Mouse (Mus musculus): ENCODE data around the gene Rnf130.

Rnf130 gene

DNA sequence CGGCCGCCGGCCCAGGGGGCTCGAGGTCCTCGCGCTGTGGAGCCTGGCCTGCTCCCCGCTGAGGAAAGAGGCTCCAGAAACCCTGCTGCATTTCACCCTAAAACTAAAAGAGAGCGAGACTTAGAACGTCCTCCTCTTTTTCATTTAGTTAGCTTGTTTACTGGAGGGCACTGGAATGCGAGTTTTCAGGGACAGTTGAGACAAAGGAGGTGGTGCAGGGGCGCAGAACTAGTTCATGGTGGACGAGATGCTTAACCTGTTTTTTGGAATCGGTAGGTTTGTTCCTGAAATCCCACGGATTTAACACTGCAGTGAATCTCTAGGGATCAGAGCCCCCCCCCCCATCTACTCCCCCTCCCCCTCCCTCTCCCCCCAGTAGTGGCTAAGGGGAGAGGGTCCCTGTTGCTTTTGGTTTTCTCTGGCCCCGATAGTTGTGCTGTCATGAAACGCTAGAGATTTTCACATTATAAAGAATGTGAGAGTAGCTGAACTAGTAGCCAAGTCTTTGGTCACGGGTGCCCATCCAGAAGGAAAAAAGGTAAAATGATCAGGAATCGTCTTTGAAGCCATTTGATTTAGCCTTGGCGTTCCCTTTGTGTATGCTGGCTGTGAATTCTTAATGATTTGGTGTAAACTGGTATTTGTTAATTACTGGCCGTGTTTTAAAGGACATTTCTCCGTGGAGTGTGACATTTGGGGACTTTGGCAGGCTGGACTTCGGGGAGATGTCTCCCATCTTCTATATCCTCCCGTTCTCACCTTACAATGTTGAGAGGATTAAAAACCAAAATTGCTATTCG lies 775 bp downstream of the Rnf130 start:
- DNase-seq (ENCODE audit: low spot score) = no peak

DNA sequence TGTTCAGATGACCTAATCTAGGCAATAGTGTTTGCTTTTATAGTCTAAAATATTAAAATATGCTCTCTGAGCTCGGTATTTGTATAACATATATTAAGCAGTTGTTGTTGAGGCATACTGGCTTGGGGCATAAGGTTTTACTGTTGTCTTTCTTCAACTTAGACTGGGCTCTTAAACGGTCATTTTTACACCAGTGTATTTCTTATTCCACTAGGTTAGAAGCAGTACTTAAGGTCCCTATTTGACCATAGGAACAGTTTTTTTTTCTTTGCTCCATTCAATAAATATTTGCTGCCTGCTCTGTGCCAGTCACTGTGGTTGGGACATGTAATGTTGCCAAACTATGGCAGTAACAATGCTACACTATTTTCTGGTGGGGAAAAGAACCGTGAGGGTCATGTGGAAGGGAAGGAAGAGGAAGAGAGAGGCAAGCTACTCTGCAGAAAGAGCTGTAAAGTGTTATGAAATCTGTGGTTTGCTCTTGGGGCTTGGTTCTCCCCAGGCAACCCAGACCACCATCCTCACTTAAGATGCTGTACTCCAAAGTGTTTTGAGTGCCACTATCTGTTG lies 1.5 kb downstream of the Rnf130 start:
- no peak for DNase-seq (ENCODE audit: low spot score)

DNA sequence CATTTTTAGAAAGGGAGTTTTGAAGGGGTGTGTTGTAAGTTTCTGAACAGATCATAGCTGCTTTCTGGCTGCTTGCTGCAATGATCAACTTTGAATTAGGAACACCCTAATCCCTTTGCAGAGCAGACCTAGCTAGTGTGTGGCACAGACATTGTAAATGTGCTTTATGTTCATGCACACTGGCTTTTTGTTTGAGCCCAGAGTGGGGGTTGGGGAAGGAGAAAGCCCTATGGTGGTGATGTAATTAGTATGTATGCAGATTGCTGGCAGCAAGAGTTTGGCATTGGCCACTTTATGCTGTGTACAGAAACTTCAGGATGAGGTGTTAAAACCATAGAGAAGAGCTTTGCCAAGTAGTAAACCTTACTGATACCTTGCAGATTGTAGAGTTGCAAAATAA lies 3.3 kb downstream of the Rnf130 start:
- no peak for DNase-seq (ENCODE audit: low spot score)

DNA sequence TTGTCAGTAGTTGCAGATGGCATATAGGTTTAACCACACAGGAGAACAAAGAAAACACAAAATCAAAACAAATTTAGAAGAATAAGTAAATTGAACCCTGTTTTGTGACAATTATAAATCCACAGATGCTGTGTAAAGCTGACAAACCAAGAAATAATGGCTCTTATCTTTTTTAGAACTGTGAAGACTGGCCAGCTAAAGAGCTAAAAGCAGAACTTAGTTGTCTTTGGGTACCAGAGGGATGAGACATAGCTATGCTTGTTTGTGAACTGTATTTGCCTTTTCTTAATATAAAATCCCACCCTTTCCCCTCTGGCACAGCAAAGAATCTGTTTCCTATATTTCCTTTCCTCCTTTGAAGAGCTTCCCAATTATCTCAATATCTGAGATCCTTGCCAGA lies 9.0 kb downstream of the Rnf130 start:
- no peak for DNase-seq (ENCODE audit: low spot score)

DNA sequence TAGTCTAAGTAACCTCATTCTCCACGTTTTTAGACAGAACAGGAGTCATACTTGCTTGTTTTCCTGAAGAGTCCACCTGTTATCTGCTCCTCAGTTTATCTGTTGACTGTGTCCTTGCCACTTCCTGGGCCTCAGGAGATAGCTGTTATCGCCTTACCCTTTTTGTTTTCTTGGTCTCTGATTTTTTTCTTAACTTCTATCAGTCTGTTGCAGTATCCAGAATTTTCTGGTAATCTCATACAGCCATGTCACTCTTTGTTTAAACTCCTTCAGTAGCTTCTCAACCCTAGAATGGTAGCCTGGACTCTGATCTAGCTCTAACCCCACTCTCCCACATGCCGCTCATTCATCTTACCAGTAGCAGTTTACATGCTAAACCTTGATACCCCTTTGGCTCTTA lies 10.6 kb downstream of the Rnf130 start:
- no peak for DNase-seq (ENCODE audit: low spot score)

DNA sequence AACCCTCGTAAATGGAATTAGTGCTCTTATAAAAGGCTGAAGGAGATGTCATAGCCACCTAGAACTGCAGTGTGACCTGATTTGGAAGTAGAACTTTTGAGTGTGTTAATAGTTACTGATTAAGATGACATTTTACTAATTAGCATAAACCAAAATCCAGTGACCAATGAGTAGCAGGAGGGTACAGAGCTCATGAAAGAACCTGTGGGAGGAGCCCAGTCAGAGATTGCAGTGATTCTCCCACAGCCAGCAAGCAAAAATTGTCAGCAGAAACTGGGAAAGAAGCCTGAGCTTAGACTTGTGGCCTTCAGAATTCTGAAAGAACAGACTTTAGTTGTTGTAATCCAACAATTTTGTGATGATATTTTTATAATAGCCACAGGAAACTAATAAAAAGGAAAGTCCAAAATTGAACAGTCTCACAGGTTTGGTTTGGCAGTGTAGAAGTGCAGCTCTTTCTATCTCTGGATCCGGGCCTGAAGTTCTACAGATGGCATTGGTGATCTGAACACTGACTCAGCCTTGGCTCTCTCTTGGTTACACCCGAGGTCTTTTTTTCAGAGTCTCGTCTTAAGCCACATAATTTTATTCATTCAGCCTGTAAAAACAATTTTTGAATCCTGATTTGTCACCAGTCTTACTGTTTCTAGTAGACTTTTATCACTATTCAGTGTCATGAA lies 11.8 kb downstream of the Rnf130 start:
- no peak for DNase-seq (ENCODE audit: low spot score)

DNA sequence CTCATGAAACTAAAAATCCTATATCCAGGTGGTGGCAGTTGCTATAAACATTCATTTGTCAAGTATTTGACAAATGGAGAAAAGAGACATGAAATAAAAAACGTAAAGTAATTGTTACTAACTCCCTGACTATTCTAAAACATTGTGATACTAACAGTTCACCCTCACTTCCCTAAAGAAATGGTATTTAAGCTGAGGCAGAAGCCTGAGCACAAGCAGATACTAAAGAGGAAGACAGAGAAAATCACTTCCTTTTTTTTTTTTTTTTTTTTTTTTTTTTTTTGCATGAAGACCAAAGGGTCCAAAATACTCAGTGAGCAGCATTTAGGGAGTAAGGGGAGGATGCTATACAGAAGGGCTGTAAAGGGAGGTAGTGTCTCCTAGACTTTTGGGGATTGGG lies 13.6 kb downstream of the Rnf130 start:
- no peak for DNase-seq (ENCODE audit: low spot score)

DNA sequence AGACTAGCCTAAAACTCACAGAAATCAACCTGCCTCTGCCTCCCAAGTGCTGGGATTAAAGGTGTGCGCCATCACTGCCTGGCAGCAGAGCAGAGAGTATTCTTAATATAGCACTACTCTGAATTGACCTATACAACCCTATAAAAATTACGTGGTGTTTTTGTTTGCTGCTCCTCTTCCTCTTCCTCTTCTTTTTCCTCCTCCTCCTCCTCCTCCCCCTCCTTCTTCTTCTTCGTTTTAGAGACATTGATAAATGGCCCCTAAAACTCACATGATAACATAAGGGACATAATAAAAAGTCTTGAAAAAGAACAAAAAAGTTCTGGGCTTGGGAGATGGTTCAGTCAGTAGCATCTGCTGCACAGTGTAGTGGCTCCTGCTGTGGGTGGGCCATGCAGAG lies 16.0 kb downstream of the Rnf130 start:
- DNase-seq (ENCODE audit: low spot score) = no peak

DNA sequence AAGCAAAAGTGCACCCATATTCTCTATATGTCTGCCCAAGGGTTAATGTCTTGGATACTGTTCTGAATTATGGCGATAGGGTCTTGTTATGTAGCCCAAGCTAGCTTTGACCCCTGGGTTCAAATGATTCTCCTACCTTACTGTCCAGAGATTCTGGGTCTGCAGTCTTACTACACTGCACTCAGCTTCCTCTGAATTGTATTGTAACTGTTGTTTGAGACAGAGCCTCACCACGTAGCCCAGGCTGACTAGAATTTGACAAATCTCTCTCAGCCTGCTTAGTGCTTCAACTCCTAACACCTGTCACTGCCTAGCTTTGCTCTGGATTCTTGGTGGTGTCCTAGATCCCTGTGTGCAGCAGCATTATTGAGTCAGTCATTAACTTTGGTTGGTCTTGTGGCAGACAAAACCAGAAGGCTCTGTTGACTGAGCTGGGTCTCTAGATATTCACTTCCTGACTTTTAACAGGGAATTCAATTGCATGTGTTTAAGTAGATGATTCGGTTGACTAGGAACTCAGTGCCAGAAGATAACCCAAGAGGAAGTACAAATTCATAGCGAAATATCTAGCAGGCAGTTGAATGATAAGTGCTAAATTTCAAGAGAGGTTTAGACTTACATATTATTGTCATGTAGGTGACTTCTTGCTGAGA lies 17.3 kb downstream of the Rnf130 start:
- no peak for DNase-seq (ENCODE audit: low spot score)

DNA sequence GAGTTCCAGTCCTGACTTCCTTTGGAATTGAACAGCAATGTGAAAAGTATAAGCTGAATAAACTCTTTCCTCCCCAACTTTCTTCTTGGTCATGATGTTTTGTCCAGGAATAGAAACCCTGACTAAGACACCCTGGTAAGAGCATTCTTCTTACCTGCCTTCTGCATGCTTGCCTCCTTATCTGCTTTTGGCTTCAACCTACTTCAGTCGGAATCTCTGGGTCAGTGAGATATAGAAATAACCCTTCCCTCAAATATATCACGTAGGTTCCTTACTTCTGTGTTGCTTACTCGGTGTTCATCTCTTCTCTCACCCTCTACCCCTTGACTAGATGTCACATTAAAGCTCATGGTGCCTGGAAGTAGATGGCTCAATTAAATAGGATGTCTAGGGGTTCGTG lies 19.3 kb downstream of the Rnf130 start:
- no peak for DNase-seq (ENCODE audit: low spot score)

DNA sequence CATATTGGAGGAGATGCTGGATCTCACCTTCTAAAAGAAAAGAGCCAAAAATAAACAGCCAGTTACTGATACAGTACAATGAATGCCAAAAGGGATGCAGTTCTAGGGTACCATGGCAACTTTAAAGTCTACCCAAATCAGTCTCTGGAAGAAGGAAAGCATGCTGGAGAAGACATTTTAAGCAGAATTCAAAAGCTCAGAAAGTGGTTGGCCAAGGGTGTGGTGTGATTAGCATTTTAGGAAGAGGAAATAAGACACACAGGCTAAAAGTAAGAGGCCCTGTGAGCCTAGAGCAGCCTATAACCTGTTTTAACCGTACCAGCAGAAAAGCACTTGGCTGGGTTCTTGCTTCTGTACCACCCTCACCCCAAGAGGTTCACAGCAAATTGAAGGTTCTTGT lies 22.5 kb downstream of the Rnf130 start:
- DNase-seq (ENCODE audit: low spot score) = no peak

DNA sequence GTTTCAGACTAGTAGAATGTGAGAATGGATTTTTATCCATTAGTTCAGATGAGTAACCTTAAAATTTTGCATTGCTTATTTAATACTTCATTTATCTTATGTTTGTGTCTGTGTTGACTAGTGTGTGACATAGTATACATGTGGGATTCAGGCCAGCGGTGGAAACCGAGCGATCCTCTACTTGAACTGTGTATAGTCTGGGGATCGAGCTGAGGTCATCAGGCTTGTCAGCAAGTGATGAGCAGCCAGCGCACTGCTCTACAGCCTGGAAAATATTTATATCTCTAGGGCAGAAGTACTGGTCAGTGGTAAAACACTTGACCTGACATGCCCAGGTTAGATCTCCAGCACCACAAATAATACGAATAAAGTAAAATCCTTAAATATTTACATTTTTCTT lies 23.0 kb downstream of the Rnf130 start:
- DNase-seq (ENCODE audit: low spot score) = no peak

DNA sequence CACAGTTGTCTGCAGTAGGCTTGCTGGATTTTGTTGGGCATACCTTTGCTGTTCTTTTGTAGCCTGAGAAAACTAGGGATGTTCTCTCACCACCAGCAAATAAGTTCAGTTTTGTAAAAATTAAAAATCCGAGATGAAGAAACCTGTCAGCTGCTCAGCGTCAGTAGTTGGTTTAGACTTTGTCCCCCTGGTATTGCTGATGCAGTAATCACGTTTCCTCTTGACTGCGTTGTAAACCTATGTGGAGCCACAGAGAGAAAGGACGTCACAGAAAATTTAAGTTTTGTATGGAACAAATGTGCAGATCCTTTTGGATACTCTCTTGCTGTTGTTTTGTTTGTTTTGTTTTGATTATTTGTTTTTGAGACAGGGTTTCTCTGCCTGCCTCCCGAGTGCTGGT lies 25.2 kb downstream of the Rnf130 start:
- no peak for DNase-seq (ENCODE audit: low spot score)

DNA sequence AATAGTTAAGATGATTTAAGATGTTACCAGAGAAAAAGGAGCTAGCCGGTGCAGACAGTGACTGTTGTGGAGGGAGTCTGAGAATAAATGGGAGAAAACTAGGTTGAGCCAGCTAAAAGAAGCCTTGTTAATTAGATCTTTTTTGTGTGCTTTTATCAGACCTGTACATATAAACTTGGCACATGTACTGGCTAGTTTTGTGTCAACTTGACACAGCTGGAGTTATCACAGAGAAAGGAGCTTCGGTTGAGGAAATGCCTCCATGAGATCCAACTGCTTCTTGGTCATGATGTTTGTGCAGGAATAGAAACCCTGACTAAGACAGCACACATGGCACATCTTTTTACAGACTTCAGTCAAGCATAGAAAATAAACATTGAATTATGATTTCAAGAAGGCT lies 32.6 kb downstream of the Rnf130 start:
- no peak for DNase-seq (ENCODE audit: low spot score)

DNA sequence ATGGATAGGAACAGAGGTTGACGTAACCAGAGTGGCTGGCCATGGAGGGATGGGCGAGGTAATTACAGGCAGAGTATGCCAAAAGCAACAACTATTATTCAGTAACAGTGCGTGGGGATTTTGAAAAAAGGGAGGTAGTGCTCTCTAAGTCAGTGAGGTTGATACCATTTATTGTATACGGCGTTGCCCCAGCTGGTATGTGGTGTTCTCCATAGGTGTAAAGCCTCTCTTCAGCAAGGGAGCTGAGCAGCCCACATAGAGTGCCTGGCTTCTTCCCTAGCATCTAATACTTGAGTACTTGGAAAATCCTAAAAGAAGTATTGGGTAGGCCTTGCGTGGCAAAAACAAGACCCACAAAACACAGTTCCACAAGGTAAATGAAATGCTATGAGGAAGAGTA lies 33.1 kb downstream of the Rnf130 start:
- DNase-seq (ENCODE audit: low spot score) = no peak

DNA sequence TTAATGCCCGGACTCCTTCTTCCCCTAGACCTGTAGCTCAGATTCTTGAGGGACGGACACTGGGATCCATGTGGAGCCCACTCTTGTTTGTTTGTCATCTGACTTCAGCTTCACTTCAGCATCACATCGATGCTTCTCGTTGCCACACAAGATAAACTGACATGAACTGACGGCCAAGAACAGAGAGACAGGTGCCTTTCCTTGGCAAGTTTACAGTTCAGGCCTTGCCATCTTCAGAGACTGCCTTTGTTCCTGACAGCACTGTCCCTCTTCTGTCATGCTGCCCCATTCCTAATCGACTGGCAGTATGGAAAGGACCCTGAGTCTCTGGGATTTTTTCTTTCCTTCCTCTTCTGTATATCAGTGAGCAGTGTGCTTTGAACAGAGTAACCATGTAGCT lies 33.9 kb downstream of the Rnf130 start:
- DNase-seq (ENCODE audit: low spot score) = no peak

DNA sequence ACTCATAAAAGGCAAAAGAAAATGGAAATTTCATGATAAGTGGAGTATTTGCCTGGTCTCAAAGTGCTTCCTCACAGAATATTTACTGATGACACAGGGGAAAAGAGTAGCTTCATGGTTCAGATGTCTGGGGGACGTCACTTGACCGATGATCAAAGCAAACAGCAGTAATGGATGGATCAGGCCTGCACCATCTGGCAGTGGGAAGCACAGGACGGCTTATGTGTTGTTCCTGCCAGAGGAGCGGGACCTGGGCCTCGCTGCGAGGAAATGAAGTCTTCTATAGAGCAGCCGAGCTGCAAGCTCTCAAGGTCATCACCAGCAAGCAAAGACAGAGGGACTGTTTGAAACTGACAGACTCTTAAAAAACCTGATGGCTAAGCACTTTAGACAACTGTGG lies 37.0 kb downstream of the Rnf130 start:
- DNase-seq (ENCODE audit: low spot score) = no peak

DNA sequence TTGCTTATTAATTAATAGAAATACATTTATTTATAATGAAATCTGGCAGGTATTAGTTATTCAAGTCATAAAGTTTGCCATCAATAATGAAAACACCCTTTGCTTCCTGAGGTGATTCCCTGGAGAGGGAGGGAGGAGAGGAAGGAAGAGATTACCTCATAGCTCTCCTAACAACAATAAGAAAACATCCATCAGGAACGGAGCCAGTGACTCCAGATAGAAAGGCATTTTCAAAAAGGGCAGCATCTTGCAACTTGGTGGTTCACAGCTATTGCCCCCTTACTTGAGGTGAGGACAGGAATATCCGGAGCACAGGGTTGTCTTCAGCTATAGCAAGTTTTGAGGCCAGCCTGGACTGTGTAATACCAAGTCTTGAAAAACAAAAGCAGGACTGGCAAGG lies 40.9 kb downstream of the Rnf130 start:
- DNase-seq (ENCODE audit: low spot score) = no peak

DNA sequence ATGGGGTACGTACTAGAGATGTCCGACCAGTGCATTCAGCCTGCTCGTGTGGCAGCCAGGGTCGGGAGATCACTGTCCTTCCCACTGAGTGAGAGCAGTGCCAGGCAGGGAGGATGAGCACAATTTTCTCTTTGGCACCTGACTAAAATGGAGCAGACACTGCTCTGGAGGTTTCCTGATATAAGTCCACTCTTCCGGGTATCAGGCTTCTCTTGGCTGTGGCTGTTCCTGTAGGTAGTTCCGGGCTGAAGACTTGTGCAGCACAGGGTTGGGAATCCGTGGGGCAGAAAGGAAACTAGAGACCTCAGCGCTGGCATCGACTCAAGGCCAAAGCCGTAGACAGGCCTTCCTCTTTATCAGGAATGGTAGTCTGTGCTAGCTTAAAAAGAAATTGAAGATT lies 48.7 kb downstream of the Rnf130 start:
- DNase-seq (ENCODE audit: low spot score) = no peak

DNA sequence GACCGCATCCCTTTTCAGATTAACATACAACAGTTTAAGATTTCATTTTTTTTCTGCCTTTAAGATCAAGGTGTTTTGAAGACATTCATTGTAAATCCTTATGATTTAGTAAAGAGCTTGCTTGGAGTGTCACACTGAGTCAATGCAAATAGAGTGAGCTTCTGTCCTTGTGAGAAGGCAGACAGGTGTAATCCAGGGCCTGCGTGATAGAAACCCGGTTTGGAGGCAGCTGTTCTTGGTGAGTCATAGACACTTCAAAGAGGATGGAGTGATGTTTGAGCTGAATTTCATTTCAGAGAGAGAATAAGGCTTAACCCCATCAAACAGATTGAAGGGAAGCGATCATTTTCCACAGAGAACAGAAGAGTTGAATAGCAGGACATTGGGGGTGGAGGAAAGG lies 51.6 kb downstream of the Rnf130 start:
- no peak for DNase-seq (ENCODE audit: low spot score)

DNA sequence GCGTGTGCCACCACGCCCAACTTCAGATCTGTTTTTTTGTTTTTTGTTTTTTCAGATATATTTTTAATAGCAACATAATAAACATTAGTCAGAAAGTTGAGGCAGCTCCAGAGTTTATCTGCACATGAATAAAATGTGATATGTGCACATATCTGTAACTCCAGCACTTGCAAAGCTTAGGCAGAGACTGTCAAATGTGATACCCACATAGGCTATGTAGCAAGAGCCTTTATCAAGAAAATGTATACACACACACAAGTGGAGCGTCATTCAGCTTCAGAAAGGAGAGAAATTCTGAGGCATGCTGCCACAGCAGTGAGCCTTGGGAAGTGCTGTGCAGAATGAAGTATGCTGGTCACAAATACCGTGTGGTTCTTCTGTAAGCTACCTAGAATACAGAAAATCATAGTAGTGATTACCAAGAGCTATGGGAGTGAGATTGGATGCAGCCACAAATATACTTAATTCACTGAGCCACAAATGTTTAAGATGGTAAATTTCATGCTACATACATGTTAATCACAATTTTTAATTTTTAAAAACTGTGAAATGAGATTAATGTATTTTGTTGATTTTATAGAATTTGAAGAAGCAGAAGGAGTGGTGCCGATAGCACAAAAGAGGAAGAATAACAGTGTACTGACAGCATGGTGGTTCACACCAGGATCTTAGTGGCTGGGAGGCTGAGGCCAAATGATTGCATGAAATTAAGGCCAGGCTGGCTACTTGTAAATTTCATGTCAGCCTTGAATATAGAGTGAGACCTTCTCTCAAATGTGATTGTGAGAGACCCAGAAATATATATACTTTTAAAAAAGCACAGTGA lies 56.4 kb downstream of the Rnf130 start:
- no peak for DNase-seq (ENCODE audit: low spot score)

DNA sequence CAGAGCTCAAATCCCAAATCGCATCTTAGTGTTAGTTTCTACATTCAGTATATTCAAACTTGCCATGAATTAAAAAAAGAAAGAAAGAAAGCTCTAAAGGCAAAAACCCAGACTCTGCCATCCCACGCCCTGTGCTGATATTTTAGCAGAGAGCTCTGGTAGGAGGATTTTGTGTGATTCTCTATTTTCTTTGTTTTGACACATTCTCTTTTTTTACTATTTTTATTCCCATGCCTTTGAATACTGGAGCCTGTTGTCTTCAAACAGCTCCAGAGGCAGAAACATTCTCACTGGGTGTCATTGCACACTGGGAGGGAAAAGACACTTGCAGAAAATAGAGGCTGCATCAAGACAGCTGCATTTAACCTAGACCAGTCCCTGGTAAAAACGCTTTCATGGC lies 61.1 kb downstream of the Rnf130 start:
- DNase-seq (ENCODE audit: low spot score) = no peak
